Mouse (Mus musculus) heart, embryonic 10.5 days (tissue): ENCODE measurements around the gene Prkar2b. TPM values are rescaled to one million over a fixed set of nuclear protein-coding genes. Genes with fewer than 3 reads are reported as not detected.
A peak's percentile ranks its signal among the peaks of the same experiment; 100 is the strongest.

ENCODE experiments used
- DNase-seq: peaks from one replicate; pipeline ENCODE4 v3.0.0-alpha.2; 2017; ENCODE audit warnings: low spot score
- H3K27ac ChIP-seq: fragments of 300-500 bp; sonication (generic); 2 replicates; pipeline ENCODE4 v1.5.1; 2016; ENCODE audit warnings: mild to moderate bottlenecking
- H3K27me3 ChIP-seq: fragments of 300-500 bp; sonication (generic); 2 replicates; pipeline ENCODE4 v1.6.1; 2016; ENCODE audit warnings: mild to moderate bottlenecking; ENCODE audit not compliant: poor library complexity, insufficient read depth, severe bottlenecking
- H3K36me3 ChIP-seq: fragments of 300-500 bp; sonication (generic); 2 replicates; pipeline ENCODE4 v1.6.1; 2016; ENCODE audit warnings: mild to moderate bottlenecking, moderate library complexity
- H3K4me1 ChIP-seq: fragments of 300-500 bp; sonication (generic); 2 replicates; pipeline ENCODE4 v1.6.1; 2016; ENCODE audit warnings: mild to moderate bottlenecking
- H3K4me3 ChIP-seq: fragments of 300-500 bp; sonication (generic); 2 replicates; pipeline ENCODE4 v1.5.1; 2016; ENCODE audit warnings: mild to moderate bottlenecking, moderate library complexity
- H3K9me3 ChIP-seq: fragments of 300-500 bp; sonication (generic); 2 replicates; pipeline ENCODE4 v1.6.1; 2016; ENCODE audit warnings: mild to moderate bottlenecking, moderate library complexity
- WGBS: fragments of 180-500 bp; shearing (Covaris S2); methylation state at CpG from one replicate; pipeline ENCODE4 v1.1.7; 2016; 5-methylcytosine and 5-hydroxymethylcytosine counted together
- polyA plus RNA-seq: library from polyadenylated mRNA; unstranded; fragments of >200 nt; fragmentation: Nextera tagmentation; extraction: Ambion mirVana; gene quantifications from 2 replicates; pipeline ENCODE4 v1.2.1, GENCODE M21; 2016

Gene Prkar2b
- polyA plus RNA-seq, 1 experiment from 2014 or later, result 28.2 TPM

GRCm38 (mm10) chr12:31969111-31969510 is 92.0 kb downstream of the Prkar2b start:
- H3K27ac ChIP-seq, result no peak overlapping the region
- H3K4me1 ChIP-seq, result peaks cover 18% of the 10 kb centered on the region
- DNase-seq, result no peak
- H3K4me3 ChIP-seq, result no peak overlapping the region
- no peaks in the 10 kb centered on the region for H3K27me3 ChIP-seq
- 8% methylated on average over 1 of the region's 1 CpGs for WGBS
- no peaks in the 10 kb centered on the region for H3K36me3 ChIP-seq
- H3K9me3 ChIP-seq, result no peaks in the 10 kb centered on the region

GRCm38 (mm10) chr12:31967536-31967935 is 93.6 kb downstream of the Prkar2b start:
- no peak for DNase-seq
- H3K27me3 ChIP-seq, result no peaks in the 10 kb centered on the region
- WGBS, result 8% methylated on average over 2 of the region's 2 CpGs
- H3K4me3 ChIP-seq, result no peak overlapping the region
- no peak overlapping the region for H3K27ac ChIP-seq
- no peaks in the 10 kb centered on the region for H3K36me3 ChIP-seq
- H3K9me3 ChIP-seq, result no peaks in the 10 kb centered on the region
- 0 out of 2 replicates have a peak, but pooled peaks cover 9% of the 10 kb centered on the region for H3K4me1 ChIP-seq

- H3K36me3 ChIP-seq, result no peaks in the 10 kb centered on the region
- no peaks in the 10 kb centered on the region for H3K27me3 ChIP-seq
- H3K9me3 ChIP-seq, result no peaks in the 10 kb centered on the region
- no peak overlapping the region for H3K27ac ChIP-seq
- H3K4me3 ChIP-seq, result no peak overlapping the region
- DNase-seq, result no peak
- 0 out of 2 replicates have a peak, but pooled peaks cover 9% of the 10 kb centered on the region for H3K4me1 ChIP-seq
- WGBS, result 66% methylated on average over 4 of the region's 4 CpGs
Measured at GRCm38 (mm10) chr12:31966405-31966804, 94.7 kb downstream of the Prkar2b start.

GRCm38 (mm10) chr12:31965517-31966212 is 95.4 kb downstream of the Prkar2b start:
- Histone ChIP-seq H3K27ac (no peak overlapping the region), H3K9me3 (no peaks in the 10 kb centered on the region), H3K4me1 (0 out of 2 replicates have a peak, but pooled peaks cover 9% of the 10 kb centered on the region), H3K4me3 (no peak overlapping the region), H3K27me3 (no peaks in the 10 kb centered on the region), H3K36me3 (no peaks in the 10 kb centered on the region)
- no peak for DNase-seq
- whole genome bisulfite sequencing, result 91% methylated on average over 12 of the region's 12 CpGs

GRCm38 (mm10) chr12:31964074-31964473 is 97.0 kb downstream of the Prkar2b start:
- 82% methylated on average over 6 of the region's 6 CpGs for WGBS
- H3K27ac ChIP-seq, result no peak overlapping the region
- H3K4me3 ChIP-seq, result no peak overlapping the region
- 0 out of 2 replicates have a peak, but pooled peaks cover 2% of the 10 kb centered on the region for H3K4me1 ChIP-seq
- no peaks in the 10 kb centered on the region for H3K27me3 ChIP-seq
- H3K9me3 ChIP-seq, result no peaks in the 10 kb centered on the region
- no peaks in the 10 kb centered on the region for H3K36me3 ChIP-seq
- no peak for DNase-seq

GRCm38 (mm10) chr12:31955843-31956242 is 105.3 kb downstream of the Prkar2b start:
- no peak for DNase-seq
- 0 out of 2 replicates have a peak, but pooled peaks cover 3% of the 10 kb centered on the region for H3K4me1 ChIP-seq
- H3K27ac ChIP-seq, result no peak overlapping the region
- no peak overlapping the region for H3K4me3 ChIP-seq
- no peaks in the 10 kb centered on the region for H3K9me3 ChIP-seq
- no peaks in the 10 kb centered on the region for H3K27me3 ChIP-seq
- 86% methylated on average over 4 of the region's 4 CpGs for WGBS
- H3K36me3 ChIP-seq, result no peaks in the 10 kb centered on the region

GRCm38 (mm10) chr12:31950659-31951031 is 110.5 kb downstream of the Prkar2b start:
- peak overlapping the region; percentile 100 for H3K27ac ChIP-seq
- no peak for DNase-seq
- no peaks in the 10 kb centered on the region for H3K9me3 ChIP-seq
- H3K36me3 ChIP-seq, result no peaks in the 10 kb centered on the region
- 6% methylated on average over 9 of the region's 9 CpGs for WGBS
- peak overlapping the region; percentile 92 for H3K4me3 ChIP-seq
- H3K4me1 ChIP-seq, result 0 out of 2 replicates have a peak, but pooled peaks cover 3% of the 10 kb centered on the region
- no peaks in the 10 kb centered on the region for H3K27me3 ChIP-seq

- no peaks in the 10 kb centered on the region for H3K9me3 ChIP-seq
- peak within 1 kb of the TSS; percentile 100 for H3K27ac ChIP-seq
- peak; percentile 100 for DNase-seq
- H3K27me3 ChIP-seq, result no peaks in the 10 kb centered on the region
- H3K36me3 ChIP-seq, result no peaks in the 10 kb centered on the region
- under 1% methylated on average over 71 of the region's 71 CpGs for WGBS
- 0 out of 2 replicates have a peak, but pooled peaks cover 3% of the 10 kb centered on the region for H3K4me1 ChIP-seq
- H3K4me3 ChIP-seq, result peak within 1 kb of the TSS; percentile 92
Measured at GRCm38 (mm10) chr12:31949759-31950658, 111.1 kb downstream of the Prkar2b start, which contains the start of gene Hbp1. TSS of gene Hbp1 (minus strand) at chr12:31950535.

GRCm38 (mm10) chr12:31949193-31949741 is 111.8 kb downstream of the Prkar2b start:
- H3K4me1 ChIP-seq, result 0 out of 2 replicates have a peak, but pooled peaks cover 3% of the 10 kb centered on the region
- H3K4me3 ChIP-seq, result peak overlapping the region; percentile 92
- peak; percentile 97 for DNase-seq
- peak overlapping the region; percentile 100 for H3K27ac ChIP-seq
- H3K9me3 ChIP-seq, result no peaks in the 10 kb centered on the region
- no peaks in the 10 kb centered on the region for H3K27me3 ChIP-seq
- under 1% methylated on average over 57 of the region's 58 CpGs for WGBS
- H3K36me3 ChIP-seq, result no peaks in the 10 kb centered on the region

- WGBS, result 32% methylated on average over 7 of the region's 7 CpGs
- H3K27ac ChIP-seq, result peak overlapping the region; percentile 100
Measured at GRCm38 (mm10) chr12:31948101-31949000, 112.7 kb downstream of the Prkar2b start.

GRCm38 (mm10) chr12:31947476-31947875 is 113.6 kb downstream of the Prkar2b start:
- Histone ChIP-seq H3K36me3 (peaks cover 12% of the 10 kb centered on the region; the same call in 1 of the 2 replicates), H3K27ac (no peak overlapping the region), H3K27me3 (no peaks in the 10 kb centered on the region), H3K4me3 (no peak overlapping the region), H3K4me1 (0 out of 2 replicates have a peak, but pooled peaks cover 3% of the 10 kb centered on the region), H3K9me3 (no peaks in the 10 kb centered on the region)
- no peak for DNase-seq
- WGBS, result 94% methylated on average over 5 of the region's 5 CpGs

More at GRCm38 (mm10) chr12:31948101-31949000, 112.7 kb downstream of the Prkar2b start:
- DNase-seq, result no peak
- Histone ChIP-seq H3K9me3 (no peaks in the 10 kb centered on the region), H3K4me1 (0 out of 2 replicates have a peak, but pooled peaks cover 3% of the 10 kb centered on the region), H3K4me3 (peak overlapping the region; percentile 92), H3K27me3 (no peaks in the 10 kb centered on the region), H3K36me3 (peaks cover 4% of the 10 kb centered on the region; the same call in 1 of the 2 replicates)

GRCm38 (mm10) chr12:31944405-31944804 is 116.7 kb downstream of the Prkar2b start:
- peaks cover 35% of the 10 kb centered on the region for H3K36me3 ChIP-seq
- 93% methylated on average over 2 of the region's 2 CpGs for WGBS
- no peaks in the 10 kb centered on the region for H3K27me3 ChIP-seq
- H3K4me1 ChIP-seq, result no peaks in the 10 kb centered on the region
- H3K27ac ChIP-seq, result no peak overlapping the region
- no peak overlapping the region for H3K4me3 ChIP-seq
- no peaks in the 10 kb centered on the region for H3K9me3 ChIP-seq
- no peak for DNase-seq
